Mouse (Mus musculus): ENCODE measurements around the gene Ankrd54.

Gene Ankrd54

DNA sequence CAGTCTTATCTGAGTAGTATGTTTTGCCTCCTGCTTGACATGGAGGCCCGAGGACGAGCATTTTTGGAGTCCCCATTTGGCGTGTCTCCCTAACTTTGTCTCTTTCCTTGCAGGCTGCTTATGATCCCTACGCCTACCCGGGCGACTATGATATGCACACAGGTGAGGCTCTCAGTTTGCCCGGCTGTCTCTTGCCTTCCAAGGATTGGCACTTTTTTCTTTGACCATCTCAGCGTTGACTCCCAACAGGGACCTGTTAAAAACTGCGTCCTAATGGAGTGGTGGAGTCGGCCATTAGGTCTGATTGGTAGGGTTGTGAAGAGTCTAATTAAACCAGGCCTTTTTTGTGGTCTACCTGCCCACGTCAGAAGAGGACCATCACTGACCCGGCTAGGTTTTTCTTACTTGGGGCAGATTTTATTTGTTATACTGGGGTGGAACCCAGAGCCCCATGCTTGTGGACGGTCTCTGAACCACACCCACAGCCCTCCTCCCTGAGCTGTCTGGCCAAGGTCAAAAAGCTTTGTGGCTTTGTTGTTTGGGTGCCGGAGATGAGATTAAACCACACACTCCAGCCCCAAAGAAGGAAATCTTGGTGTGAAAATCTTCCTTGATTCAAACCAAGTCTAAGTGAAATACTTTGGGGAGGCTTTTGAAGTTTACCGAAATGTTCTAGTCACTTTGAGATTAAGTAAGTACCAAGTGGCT lies 13.1 kb upstream of the Ankrd54 start:
- in situ Hi-C loops (cut with MboI, MseI): no loop called here

DNA sequence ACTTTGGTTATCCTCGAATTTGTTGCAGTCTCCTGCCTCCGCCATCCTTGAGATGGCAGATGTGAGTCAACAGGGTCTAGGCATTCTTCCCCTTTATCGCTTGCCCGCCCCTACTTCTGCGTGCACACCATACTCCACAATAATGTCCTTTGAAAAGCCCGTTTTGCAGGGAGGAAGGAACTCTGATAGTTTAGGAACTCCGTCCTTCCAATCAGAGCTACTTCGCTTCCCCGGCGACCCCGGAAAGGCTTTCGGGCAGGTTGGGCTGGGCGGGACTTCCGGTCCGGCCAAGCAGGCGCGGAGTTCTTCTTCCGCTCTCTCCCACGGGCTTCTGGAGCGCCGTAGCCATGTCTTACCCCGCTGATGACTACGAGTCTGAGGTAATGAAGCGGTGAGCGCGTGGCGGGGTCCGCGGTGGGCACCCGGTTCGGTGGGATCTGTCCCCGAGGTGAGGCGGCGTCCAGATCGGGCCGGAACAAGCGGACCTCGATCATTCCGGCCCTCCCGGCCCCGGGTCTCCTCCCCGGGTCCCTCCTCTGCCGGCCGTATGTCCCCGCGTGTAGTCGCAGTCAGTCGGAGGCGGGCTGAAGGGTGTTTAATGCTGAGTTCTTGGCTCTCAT lies 12.3 kb upstream of the Ankrd54 start, which contains the start of gene Eif3l:
Gene Eif3l (plus strand): TSS at position 267 of the 620 bp plus-strand sequence.
- in situ Hi-C loops (cut with MboI, MseI): loop anchor here (5.0 kb wide), 1 partner anchor 38 kb away; no protein-coding TSS in a partner anchor

DNA sequence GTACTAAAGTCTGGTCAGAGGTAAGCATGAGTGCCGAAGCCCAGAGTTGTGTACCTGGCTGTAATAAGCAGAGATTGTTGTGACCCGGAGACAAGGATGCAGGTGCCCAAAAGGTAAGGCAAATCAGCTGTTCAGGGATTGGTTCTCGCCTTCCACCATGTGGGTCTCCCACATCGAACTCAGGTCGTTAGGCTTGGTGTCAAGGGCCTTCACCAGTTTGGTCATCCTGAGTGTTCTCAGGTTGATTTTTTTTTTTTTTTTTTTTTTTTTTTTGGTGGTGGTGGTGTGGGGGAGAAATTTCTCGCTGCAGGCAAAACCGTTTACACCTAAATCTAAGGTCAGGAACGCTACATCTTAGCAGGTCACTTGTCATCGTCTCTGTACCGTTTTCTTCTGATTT lies 11.8 kb upstream of the Ankrd54 start:
- in situ Hi-C loops (cut with MboI, MseI): loop anchor here (5.0 kb wide), 1 partner anchor 37 kb away; no protein-coding TSS in a partner anchor

DNA sequence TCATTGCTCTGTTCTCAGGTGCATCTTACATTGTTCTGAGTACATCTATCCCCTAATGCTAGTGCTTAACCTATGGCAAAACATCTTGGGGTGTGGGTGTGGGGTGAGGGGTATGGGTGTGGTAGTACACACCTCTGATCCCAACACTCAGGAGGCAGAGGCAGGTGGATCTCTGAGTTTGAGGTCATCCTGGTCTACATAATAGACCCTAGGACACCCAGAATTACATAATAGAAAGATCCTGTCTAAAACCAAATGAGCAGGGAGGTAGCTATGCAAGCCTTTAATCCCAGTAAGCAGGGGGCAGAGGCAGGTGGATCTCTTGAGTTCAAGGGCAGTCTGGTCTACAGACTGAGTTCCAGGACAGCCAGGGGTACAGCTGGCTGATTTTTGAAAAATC lies 11.1 kb upstream of the Ankrd54 start:
- in situ Hi-C loops (cut with MboI, MseI): loop anchor here (5.0 kb wide), 1 partner anchor 36 kb away; no protein-coding TSS in a partner anchor

DNA sequence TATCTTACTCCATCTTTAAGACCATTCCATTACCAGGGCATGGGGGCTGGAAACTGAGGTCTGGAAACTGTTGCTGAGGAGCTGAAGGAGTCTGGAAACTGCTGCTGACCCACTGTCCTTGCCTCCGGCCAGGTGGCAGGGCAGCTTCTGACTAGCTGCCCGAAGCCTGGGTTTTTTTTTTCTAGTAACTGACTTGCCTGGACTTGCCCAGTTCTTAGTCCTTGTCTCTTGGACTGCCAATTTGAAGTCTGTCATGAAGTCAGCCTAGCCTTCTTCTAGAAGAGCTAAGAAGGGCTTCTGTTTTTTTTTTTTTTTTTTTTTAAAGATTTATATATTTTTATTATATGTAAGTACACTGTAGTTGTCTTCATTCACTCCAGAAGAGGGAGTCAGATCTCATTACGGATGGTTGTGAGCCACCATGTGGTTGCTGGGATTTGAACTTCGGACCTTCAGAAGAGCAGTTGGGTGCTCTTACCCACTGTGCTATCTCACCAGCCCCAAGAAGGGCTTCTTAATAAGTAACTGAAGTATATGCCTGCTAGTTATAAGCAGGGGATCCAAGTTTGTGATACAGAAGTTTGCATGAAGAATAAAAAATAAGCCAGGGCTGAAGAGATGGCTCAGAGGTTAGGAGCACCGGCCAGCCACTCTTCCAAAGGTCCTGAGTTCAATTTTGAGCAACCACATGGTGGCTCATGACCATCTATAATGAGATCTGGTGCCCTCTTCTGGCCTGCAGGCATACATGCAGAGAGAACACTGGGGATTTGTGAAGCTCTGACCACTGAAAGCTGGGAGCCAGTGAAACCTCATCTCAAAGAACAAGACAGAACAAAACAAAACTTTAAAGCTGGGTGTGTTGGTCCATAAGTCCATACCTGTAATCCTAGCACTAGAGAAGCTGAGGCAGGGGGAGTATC lies 8.7 kb upstream of the Ankrd54 start:
- in situ Hi-C loops (cut with MboI, MseI): loop anchor here (5.0 kb wide), 1 partner anchor 34 kb away; no protein-coding TSS in a partner anchor

DNA sequence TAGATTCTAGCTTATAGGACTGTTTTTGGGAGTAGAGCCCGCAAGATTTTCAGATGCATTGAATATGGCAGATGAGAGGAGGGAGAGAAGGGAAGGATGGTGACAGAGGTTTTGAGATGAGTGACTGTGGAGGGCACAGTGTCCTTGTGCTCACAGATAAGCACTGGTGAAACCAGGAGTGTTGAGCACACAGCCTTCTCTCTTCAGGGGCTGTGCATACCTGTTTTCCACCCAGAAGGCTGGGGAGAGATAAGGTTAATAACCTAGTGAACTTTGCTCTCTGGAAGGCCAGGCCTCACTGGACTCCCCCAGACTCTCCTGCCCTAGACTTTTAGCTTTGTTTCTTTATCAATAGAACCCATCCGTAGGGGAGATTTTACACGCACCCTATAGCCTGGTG lies 5.7 kb upstream of the Ankrd54 start:
- in situ Hi-C loops (cut with MboI, MseI): no loop called here

DNA sequence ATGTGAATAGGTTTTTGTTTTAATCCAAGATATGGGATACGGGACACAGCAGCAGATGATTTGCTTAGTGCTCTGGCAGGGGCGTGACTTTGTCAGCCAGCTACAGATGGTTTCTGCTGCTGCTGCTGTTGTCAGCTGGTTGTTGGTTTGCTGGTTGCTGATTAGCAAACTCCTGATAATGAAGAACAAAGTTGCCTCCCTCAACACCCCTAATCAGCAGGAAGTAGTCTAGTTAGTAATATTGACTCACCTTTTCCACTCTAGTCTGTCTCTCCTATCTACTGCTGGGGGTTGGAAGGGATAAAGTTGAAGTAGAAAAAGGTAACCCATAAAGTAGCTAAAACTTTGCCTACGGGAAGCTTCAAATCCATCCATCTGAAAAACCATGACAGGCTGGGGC lies 4.9 kb upstream of the Ankrd54 start:
- in situ Hi-C loops (cut with MboI, MseI): no loop called here

DNA sequence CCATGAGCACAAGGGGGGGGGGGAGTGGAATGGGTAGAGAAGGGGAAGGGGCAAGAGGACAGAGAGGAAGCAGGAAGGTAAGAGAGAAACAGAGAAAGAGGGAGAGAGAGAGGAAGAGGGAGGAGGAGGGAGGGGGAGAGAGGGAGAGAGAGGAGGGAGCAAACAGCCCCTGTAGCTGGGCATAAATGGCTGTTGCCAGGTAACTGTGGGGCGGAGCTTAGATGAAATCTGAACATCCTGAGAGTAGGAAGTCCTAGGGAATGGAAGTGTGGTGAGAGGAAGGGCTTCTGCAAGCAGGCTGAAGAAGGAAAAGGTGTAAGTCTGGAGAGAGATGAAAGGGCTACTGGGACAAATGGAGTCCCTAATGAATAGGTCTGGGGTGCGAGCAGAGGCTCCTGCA lies 3.6 kb upstream of the Ankrd54 start:
- in situ Hi-C loops (cut with MboI, MseI): no loop called here

DNA sequence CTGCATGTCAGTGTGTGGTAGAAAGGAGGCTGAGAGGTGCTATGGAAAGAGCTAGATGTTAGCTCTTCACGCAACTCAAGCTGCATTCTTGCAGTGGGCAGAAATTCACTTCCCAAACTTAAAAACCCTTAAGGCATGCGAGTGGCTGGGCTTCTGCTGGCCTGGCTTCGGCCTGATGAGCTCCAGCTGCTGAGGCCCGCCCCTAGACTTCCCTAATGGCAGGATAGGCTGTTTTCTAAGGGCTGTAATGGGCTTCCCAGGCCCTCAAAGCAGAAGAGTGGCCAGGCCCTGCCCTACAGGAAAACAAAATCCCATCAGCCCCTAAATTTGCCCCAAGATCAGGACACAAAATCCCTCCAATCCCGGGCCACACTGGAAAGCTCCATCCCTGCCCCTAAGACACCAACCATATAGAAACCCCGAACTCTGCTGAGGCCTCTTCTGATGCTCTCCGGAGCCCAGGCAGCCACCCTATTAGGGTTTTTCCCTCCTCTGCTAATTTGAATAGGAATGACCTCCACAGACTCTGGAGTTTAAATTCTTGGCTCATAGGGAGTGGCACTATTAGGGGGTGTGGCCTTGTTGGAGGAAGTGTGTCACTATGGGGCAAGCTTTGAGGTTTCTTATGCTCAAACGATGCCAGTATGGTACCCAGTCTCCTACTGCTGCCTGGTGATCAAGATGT lies 2.5 kb upstream of the Ankrd54 start:
- in situ Hi-C loops (cut with MboI, MseI): no loop called here

DNA sequence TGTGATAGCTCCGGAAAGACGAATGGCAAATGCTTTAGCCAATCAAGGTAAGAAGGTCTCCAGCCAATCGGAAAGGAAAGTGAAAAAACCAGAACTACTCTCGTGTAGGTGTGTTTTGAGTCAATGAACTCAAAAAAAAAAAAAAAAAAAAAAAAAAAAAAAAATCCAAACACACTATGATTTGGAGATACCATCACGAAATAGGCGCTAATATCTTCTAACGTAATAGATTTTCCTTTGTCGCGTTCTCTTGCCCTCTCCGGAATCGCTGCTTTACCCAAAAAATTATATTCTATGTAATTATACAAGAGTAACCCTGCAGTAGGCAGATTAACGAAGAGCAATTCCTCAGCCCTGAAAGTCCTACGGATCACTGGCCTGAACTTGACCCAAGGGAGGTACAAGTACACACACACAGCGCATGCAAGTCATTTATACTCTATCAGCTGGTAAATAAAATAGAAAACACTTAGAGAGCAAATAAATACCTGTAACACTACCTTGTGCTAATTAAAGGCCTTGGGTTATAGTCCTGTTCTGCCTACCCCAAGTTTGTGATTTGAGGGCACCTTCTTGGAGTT lies 557 bp upstream of the Ankrd54 start:
- in situ Hi-C loops (cut with MboI, MseI): no loop called here

DNA sequence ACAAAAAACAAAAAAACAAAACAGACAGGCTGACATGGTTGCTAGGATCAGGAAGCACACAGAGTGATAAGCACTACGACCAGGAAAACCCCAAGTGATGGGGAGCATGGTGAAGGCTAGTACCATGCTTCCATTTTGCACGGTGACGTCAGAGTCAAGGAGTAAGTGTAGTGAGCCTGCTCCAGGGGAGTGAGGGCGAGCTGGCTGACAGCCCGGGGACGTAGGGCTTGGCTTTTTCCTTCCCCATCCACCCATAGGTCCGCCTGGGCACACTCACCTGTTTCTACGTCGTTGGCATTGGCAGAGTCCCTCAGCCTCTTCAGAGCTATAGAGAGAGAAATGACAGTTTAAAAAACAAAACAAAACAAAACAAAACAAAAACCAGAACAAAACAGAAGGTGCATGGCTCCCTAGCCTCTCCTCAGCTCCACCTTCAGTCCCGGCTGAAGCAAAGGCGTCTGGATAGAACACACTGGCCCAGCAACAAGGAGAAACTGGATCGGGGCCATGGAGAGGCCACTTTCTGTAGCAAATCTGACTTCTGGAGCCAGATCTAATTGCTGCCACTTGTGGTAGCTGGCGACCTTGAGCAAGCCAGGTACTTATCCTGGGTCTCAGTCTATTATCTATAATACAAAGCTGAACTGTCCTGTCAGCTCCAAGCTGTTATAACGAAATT lies 1.7 kb downstream of the Ankrd54 start:
- in situ Hi-C loops (cut with MboI, MseI): no loop called here

DNA sequence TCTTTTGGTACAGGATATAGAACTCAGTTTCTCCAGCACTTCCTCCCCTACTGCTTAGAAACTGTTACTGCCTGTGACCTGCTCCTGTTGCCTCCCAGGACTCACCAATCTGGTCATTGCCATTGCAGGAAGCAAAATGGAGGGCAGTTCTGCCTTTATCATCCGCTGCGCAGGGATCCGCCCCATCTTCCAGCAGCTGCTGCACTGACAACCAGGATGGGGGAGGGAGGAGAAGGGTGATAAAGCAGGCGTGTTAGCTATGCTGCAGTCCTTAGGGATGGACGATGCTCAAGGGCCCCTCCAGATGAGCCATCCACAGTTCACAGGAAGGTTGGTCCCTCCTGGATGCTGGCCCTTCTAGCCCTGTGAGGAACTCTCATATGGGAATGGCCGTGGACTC lies 4.8 kb downstream of the Ankrd54 start:
- in situ Hi-C loops (cut with MboI, MseI): no loop called here

DNA sequence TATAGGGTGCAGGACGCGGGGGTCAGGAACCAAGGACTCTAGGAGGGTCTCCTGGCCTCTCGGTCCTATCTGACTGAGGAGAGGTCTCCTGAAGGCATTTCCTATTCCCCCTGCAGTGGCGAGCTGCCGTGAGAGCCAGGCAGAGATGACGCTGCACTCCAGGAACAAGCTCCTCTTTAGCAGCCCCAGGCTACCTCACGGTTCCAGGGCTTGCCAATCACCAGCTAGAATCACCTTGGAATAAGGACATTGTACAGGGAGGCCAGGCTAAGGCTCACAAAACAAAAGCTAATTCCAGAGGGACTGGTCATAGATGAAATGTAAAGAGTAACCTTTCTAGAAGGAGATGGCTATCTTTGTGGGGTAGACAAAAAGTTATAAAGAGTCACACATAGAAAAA lies 6.1 kb downstream of the Ankrd54 start:
- in situ Hi-C loops (cut with MboI, MseI): no loop called here

DNA sequence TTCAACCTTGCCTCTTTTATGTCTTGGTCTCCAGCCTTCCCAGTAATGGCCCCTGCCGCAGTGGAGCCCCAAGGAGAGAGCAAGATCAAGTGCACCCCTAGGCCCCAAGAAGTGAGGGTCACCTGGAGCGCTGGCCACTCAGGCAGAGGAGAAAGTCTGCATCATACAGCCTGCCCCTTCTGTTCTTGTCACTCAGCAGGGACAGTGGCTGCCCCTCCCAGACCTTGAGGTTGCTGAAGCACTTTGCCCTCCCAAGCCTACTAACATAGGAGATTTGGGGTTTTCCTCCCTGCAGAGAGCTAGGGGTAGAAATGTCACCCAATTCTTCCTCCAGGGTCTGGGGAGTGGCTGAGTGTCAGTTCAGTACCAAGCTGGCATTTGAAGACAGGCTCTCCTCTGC lies 10.3 kb downstream of the Ankrd54 start:
- in situ Hi-C loops (cut with MboI, MseI): no loop called here

DNA sequence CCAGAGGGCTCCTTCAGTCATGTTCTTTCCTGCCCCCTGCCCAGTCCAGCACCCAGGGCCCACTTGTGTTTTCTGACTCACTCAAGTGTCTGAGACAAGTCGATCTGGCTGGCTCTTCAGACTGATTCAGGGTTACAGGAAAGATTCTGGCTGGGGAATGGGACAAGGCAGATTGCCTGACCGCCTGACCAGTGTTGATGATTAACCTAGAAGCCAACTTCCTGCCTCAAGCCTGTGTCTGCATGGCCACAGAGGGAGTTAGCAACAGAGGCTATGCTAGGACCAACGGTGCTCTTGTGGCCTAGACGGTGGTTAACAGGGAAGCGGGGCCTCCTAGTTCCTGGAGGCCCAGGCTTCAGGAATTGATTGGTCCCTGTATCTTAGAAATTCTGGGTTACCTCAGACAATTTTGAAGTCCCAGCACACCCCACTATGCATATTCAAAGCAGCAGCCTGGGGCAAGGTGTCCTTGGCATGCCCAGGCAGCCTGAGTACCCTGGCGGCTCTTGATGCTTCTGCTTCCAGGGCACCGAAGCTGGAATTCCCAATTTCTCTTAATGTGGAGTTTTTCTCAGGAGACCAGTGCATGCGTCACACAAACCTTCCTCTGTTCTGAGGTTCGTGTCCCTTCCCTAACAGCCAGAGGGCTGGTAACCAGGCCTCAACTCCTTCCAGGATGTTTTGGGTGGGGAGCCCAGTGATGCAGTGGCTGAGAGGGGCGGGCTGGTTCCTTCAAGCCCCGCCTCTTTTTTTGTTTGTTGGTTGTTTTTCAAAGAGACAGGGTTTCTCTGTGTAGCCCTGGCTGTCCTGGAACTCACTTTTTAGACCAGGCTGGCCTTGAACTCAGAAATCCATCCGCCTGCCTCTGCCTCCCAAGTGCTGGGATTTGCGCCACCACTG lies 11.0 kb downstream of the Ankrd54 start:
- in situ Hi-C loops (cut with MboI, MseI): no loop called here

DNA sequence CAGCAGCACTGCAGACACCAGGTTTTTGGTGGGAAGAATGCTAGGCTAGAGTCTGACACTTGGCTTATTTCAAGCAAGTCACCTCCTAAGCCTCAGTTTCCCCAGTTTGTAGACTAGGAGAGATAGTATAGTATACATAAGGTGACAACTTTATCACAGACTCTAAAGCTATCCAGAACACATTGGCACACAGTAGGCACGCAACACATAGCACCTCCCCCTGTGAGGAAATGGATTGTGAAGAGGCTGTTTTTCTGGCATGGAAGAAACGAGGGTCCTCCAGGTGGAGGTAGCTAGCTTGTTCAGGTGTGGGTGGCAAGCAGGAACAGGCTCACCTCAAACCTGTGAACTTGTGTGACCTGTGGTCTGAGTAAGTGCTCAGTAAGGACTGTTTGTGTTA lies 11.7 kb downstream of the Ankrd54 start:
- in situ Hi-C loops (cut with MboI, MseI): no loop called here

DNA sequence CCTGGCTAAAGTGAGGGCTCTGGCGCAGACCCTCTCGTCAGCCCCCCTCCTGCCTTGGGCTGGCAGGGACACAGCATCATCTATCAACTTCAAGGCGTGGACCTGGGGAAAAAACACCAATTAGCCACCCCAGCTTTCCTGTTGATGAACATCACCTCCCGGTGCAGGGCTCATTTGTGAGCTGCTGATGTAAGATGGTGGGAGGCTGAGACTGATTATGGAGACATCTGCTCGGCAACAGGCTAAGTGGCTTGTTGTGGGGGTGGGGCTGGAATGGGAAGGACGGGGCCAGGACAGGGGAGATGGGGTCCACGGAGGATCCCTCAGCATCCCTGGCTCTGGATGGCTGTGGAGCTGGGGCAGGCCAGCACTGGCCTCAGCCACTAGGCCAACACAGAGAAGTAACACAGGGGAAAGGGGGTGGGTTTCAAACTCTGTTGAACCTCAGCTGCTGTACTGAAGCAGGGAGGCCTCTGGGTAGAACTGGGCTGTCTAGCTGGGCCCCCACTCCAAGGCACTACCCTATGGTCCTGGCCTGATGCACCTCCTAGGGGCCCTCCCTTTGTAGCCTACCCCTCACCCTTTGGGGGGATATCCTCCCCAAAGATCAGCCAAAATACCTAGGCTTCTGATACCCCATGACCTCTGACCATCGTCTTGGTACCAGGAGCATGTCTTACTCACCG lies 12.4 kb downstream of the Ankrd54 start:
- in situ Hi-C loops (cut with MboI, MseI): no loop called here

DNA sequence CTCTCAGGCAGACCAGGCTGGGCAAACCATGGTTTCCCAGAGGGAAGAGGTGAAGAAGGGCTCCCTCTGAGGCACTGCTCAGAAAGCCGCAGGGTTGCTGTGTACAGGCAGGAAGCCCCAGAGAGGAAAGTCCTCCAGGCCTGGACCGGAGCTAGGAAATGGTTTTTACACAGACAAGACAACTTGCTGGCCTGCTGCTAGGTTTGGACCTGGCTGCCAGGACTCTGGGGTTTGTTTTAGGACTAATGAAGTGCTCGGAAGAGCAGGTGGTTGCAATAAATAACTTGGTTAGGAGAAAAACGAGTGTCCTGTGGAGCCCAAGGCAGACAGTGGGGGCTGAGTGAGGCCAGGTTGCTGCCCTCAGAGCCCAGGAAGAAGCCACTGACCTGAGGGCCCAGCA lies 14.5 kb downstream of the Ankrd54 start:
- in situ Hi-C loops (cut with MboI, MseI): no loop called here

DNA sequence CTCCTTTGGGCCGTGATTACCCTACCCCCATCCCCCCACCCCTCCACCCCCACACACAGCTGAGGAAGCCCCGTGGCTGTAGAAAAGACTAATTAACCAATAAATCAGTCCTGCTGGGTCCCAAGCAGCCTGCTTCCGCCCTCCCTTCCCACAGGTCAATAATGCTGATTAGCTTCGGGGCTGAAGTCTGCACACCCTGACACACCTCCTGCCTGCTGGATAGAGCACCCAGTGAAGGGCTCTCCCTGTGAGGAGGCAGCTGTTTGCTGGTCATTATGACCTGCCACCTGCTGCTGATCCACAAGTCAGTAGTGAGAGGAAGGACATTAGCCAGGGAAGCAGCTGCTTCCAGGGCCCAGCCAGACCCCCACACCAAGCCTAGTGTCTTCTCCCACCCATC lies 17.9 kb downstream of the Ankrd54 start:
- in situ Hi-C loops (cut with MboI, MseI): no loop called here
